Mouse (Mus musculus): ENCODE measurements around the gene Col7a1.

Col7a1 gene

GRCm38 (mm10) chr9:108953081-108953636 lies at the start of gene Col7a1:
Col7a1 (plus strand) TSS chr9:108953586.
- DNase-seq (ENCODE audit: inconsistent ontology term): peak; percentile 72

- no peak for DNase-seq (ENCODE audit: inconsistent ontology term)
These were observed 41.1 kb upstream of the Col7a1 start for GRCm38 (mm10) chr9:108912308-108912707.

GRCm38 (mm10) chr9:108913161-108913560 lies 40.2 kb upstream of the Col7a1 start:
- DNase-seq (ENCODE audit: inconsistent ontology term): no peak

- DNase-seq (ENCODE audit: inconsistent ontology term): no peak
These were observed 39.8 kb upstream of the Col7a1 start for GRCm38 (mm10) chr9:108913621-108914020.

DNA sequence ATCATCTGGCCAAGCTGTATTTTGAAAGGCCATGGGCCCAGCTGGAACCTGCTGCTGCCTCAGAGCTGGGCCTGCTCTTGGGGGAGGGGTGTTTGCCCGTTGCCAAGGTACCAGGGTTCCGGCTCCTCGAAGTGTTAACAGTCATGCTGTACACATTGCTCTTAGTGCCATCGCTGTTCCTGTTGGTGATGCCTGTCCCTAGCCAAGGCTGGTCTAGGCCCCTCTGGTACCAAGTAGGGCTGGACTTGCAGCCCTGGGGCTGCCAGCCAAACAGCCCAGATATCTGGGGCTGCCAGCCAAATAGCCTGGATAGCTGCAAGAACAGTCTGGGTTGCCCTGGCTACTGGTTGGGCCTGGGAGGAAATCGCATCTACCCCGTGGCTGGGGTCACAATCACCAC lies 38.9 kb upstream of the Col7a1 start, which contains the start of gene Tmem89:
Gene Tmem89 (plus strand): TSS at position 129 of the 400 bp plus-strand sequence.
- DNase-seq (ENCODE audit: inconsistent ontology term): peak; percentile 49

- no peak for DNase-seq (ENCODE audit: inconsistent ontology term)
These were observed 27.5 kb upstream of the Col7a1 start for GRCm38 (mm10) chr9:108925897-108926296.

DNA sequence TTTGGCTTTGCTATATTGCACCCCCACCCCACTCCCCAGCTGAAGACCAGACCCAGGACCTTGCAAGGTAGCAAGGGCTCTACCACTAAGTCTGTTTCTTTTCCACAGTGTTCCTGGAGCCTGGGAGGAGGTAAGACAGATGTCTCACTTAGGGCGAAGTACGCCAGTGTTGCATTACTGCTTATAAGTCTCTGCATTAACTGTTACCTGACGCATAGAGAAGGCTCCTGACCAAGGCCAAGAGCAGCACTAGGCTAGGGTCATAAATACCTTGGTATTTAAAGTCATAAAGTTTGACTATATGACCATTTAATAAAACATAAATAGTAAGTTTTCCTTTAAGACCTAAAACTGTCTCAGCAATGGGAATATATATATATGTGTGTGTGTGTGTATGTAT lies 25.0 kb upstream of the Col7a1 start:
- DNase-seq (ENCODE audit: inconsistent ontology term): no peak

GRCm38 (mm10) chr9:108935991-108936390 lies 17.4 kb upstream of the Col7a1 start:
- no peak for DNase-seq (ENCODE audit: inconsistent ontology term)

DNA sequence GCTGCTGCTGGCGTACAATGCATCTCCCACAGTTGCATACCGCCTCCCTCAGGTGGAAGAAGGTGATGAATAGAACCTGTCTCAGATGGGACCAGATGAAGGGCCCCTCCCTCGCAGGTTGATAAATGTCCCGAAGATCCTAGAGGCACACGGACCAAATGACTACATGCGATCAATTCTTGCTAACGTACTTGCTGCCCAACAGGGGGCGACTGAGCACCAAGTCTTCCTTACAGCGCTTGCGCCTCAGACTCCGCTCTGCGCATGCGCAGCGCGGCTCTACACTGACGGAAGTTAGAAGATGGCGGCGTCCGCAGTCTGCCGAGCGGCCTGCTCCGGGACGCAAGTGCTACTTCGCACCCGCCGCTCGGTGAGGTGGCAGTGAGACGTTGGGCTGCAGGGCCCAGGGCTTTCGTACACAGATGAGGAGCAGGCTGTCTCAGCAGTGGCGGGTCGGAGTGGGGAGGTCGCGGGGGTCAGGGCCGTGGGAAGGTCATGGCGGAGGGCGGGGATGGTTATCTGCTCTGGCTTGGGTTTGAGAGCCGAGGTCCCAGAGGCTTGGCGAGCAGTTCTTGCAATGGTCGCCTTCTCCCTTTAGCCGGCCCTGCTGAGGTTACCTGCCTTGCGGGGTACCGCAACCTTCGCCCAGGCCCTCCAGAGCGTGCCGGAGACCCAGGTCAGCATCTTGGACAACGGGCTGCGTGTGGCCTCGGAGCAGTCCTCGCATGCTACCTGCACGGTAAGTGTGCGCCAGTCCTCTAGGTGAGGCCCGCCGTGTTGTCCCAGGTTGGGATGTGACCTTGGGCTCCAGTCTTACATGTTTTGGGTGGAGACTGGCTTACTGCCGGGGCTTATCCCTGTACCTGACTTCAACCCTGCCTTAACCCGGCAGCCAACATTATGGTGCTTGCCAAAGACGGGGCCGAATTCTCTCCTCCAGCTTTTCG lies 16.7 kb upstream of the Col7a1 start, which contains the start of gene Uqcrc1:
Gene Uqcrc1 (plus strand): TSS at position 216 of the 947 bp plus-strand sequence.
- DNase-seq (ENCODE audit: inconsistent ontology term): peak; percentile 89

DNA sequence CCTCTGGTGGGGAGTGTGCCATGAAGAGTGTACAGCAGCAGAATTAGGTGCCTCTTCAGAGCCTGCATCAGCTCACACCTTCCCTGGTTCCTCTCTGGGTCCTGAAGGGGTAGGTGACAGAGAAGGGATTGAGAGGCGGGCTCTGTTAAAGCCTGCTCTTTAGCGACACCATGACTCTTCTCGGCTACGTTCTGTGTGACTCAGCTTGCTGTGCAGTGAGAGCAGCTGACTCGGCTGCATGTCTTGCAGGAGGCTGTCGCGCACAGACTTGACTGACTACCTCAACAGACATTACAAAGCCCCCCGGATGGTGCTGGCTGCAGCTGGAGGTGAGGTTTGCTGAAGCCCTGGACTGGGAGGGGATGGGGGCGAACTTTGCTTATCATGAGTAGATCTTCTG lies 8.3 kb upstream of the Col7a1 start:
- no peak for DNase-seq (ENCODE audit: inconsistent ontology term)

DNA sequence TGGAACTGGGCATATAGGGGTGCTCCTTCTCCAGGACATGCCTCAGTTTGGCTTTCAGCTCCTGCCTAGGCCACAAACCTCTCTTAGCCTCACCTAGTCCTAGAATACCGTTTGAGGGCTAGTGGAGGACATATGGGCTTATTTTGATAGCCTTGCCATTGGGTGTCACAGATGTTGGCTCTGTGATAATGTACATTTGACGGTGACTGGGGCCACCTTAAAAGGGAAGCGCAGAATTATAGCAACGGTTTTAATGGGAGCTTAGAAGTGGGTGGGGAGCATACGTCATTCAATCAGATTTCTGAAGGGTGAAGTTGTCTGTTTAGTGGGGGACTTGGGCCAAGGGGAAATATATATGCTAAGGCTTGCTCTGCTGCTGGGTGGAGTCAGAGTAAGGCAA lies 7.8 kb upstream of the Col7a1 start:
- DNase-seq (ENCODE audit: inconsistent ontology term): no peak

- no peak for DNase-seq (ENCODE audit: inconsistent ontology term)
These were observed 4.0 kb upstream of the Col7a1 start for GRCm38 (mm10) chr9:108949231-108949966.

- DNase-seq (ENCODE audit: inconsistent ontology term): no peak
These were observed 3.2 kb upstream of the Col7a1 start for GRCm38 (mm10) chr9:108949967-108950728.

DNA sequence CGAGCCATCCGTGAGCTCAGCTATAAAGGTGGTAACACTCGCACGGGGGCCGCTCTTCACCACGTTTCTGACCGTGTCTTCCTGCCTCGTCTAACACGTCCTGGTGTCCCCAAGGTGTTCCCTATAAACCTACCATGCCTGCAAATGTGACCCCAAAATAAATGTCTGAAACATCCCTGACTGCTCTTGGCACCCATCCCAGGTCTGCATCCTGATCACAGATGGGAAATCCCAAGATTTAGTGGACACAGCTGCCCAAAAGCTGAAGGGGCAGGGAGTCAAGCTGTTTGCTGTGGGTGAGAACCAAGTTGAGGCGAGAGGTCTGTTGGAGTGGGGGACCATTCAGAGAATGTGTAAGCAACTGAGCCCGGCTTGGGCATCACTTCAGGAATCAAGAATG lies 1.9 kb downstream of the Col7a1 start:
- no peak for DNase-seq (ENCODE audit: inconsistent ontology term)

- no peak for DNase-seq (ENCODE audit: inconsistent ontology term)
These were observed 2.5 kb downstream of the Col7a1 start for GRCm38 (mm10) chr9:108955846-108956245.

- no peak for DNase-seq (ENCODE audit: inconsistent ontology term)
These were observed 10.2 kb downstream of the Col7a1 start for GRCm38 (mm10) chr9:108963577-108963976.

- DNase-seq (ENCODE audit: inconsistent ontology term): no peak
These were observed 11.0 kb downstream of the Col7a1 start for GRCm38 (mm10) chr9:108964338-108964737.

DNA sequence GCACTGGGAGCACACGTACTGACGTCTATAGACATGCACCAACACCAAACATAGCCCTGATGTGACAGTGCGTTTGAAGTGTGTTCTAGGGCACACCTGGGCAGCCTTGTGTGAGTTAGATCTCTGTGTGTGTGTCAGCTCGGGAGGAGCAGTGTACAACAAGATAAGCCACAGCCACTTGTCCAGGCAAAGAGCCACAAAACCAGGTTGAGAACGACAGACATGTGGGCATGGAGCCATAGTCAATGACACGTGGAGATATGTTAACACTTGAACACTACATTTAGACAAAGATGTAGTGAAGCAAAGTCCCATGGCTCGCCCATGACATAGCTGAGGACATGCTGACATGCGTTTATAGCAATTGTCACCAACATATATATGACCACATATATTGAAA lies 17.2 kb downstream of the Col7a1 start:
- no peak for DNase-seq (ENCODE audit: inconsistent ontology term)

DNA sequence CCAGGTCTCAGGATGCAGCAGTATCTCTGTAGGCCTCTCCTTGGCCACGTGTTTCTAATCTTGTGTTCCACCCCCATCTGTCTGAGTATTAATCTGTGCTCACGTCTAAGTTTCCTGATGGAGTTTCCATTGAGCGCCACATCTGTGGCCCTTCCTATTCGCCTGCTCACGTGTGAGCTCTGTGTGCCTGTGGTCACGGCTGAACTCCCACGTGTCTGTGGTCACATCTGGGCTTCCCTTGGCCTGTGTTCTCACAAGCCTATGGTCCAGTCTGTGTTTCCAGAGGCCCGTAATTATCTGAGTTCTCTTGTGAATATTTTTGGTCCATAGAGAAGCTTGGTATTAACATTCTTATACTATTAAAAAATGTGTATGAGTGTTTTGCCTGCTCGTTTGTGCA lies 23.1 kb downstream of the Col7a1 start:
- DNase-seq (ENCODE audit: inconsistent ontology term): no peak

- peak; percentile 74 for DNase-seq (ENCODE audit: inconsistent ontology term)
These were observed 24.6 kb downstream of the Col7a1 start for GRCm38 (mm10) chr9:108977966-108978365.

DNA sequence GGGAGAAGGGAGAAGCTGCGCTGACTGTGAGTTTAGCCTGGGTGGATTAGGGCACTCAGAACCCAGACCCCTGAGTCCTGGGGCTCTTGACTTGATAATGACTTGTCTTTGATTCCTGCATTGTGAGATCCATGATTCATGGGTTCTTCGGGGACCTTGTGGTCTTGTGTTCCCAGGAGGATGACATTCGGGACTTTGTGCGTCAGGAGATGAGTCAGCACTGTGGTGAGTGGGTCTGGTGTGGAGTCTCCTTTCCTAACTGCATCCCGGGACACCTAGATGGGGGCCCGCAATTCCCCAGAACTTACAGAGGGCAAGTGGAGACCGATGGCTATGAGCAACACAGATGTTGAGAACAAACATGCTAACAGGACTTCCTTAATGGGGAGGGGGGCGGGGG lies 29.1 kb downstream of the Col7a1 start:
- DNase-seq (ENCODE audit: inconsistent ontology term): no peak

GRCm38 (mm10) chr9:108983209-108983608 lies 29.8 kb downstream of the Col7a1 start:
- DNase-seq (ENCODE audit: inconsistent ontology term): no peak
